Mouse (Mus musculus): ENCODE measurements around the gene Fbxl5. TPM values are rescaled to one million over a fixed set of nuclear protein-coding genes. Genes with fewer than 3 reads are reported as not detected.

Gene Fbxl5
- polyA plus RNA-seq, 1 experiment from 2014 or later: 61.0 TPM

DNA sequence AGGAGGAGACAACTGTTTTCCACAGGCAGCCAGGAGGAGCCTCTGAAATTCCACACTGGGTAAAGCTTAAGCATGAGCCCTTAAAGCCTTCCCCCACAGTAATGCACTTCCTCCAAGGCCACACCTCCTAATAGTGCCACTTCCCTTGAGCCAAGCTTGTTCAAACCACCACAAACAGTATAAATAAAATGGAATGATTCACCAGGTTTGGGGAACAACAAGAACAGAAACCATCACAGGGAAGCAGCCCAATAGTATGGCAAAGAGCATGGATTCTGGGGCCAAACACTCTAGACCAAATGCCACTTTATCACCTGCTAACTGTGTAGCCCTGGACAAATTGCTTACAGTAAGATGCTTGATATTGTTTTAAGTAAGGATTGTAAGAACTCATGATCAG is 26.1 kb upstream of the Fbxl5 start:
- Histone ChIP-seq H3K9ac (ENCODE audit: low read depth, low read length) (no peak overlapping the region), H3K27me3 (ENCODE audit: insufficient read depth, low read length) (no peaks in the 10 kb centered on the region), H3K4me3 (replicated peaks; ENCODE audit: low read depth, low read length) (no peak overlapping the region), H3K9me3 (replicated peaks; ENCODE audit: low read length) (no peaks in the 10 kb centered on the region), H3K4me2 (ENCODE audit: low read length) (no peak overlapping the region), H3K4me1 (replicated peaks; ENCODE audit: insufficient read depth, low read length) (no peaks in the 10 kb centered on the region), H3K36me3 (ENCODE audit: insufficient read depth, low read length) (no peaks in the 10 kb centered on the region), H3K27ac (no peak overlapping the region)
- ATAC-seq (replicated peaks; ENCODE audit: low FRiP score, low read depth) (no peak), DNase-seq (ENCODE audit: low spot score) (no peak)
- no peak for TF ChIP-seq CTCF (IDR thresholded peaks at IDR 0.05; ENCODE audit: low read depth)

- 28% methylated on average over 2 of the region's 2 CpGs for WGBS
- no peaks in the 10 kb centered on the region for H3K4me1 ChIP-seq (replicated peaks; ENCODE audit: insufficient read depth, low read length)
- H3K36me3 ChIP-seq (ENCODE audit: insufficient read depth, low read length): no peaks in the 10 kb centered on the region
- no peak overlapping the region for H3K9ac ChIP-seq (ENCODE audit: low read depth, low read length)
- H3K4me2 ChIP-seq (ENCODE audit: low read length): no peak overlapping the region
- TF ChIP-seq CTCF (IDR thresholded peaks at IDR 0.05; ENCODE audit: low read depth): no peak
- 0 out of 2 replicates have a peak, but pooled peaks have one; percentile 33 for ATAC-seq (replicated peaks; ENCODE audit: low FRiP score, low read depth)
- H3K4me3 ChIP-seq (replicated peaks; ENCODE audit: low read depth, low read length): no peak overlapping the region
- H3K27ac ChIP-seq: no peak overlapping the region
- peak; percentile 58 for DNase-seq (ENCODE audit: low spot score)
- H3K9me3 ChIP-seq (replicated peaks; ENCODE audit: low read length): no peaks in the 10 kb centered on the region
- no peaks in the 10 kb centered on the region for H3K27me3 ChIP-seq (ENCODE audit: insufficient read depth, low read length)
Measured at GRCm38 (mm10) chr5:43846227-43846626, 24.8 kb upstream of the Fbxl5 start.

GRCm38 (mm10) chr5:43845646-43846045 is 24.2 kb upstream of the Fbxl5 start:
- 57% methylated on average over 1 of the region's 1 CpGs for WGBS
- H3K27ac ChIP-seq: no peak overlapping the region
- no peak overlapping the region for H3K4me2 ChIP-seq (ENCODE audit: low read length)
- H3K9ac ChIP-seq (ENCODE audit: low read depth, low read length): no peak overlapping the region
- H3K36me3 ChIP-seq (ENCODE audit: insufficient read depth, low read length): no peaks in the 10 kb centered on the region
- no peaks in the 10 kb centered on the region for H3K27me3 ChIP-seq (ENCODE audit: insufficient read depth, low read length)
- H3K4me1 ChIP-seq (replicated peaks; ENCODE audit: insufficient read depth, low read length): no peaks in the 10 kb centered on the region
- DNase-seq (ENCODE audit: low spot score): no peak
- H3K9me3 ChIP-seq (replicated peaks; ENCODE audit: low read length): no peaks in the 10 kb centered on the region
- no peak overlapping the region for H3K4me3 ChIP-seq (replicated peaks; ENCODE audit: low read depth, low read length)
- no peak for ATAC-seq (replicated peaks; ENCODE audit: low FRiP score, low read depth)
- no peak for TF ChIP-seq CTCF (IDR thresholded peaks at IDR 0.05; ENCODE audit: low read depth)

- H3K9ac ChIP-seq (ENCODE audit: low read depth, low read length): no peak overlapping the region
- no peak for TF ChIP-seq CTCF (IDR thresholded peaks at IDR 0.05; ENCODE audit: low read depth)
- ATAC-seq (replicated peaks; ENCODE audit: low FRiP score, low read depth): no peak
Measured at GRCm38 (mm10) chr5:43845083-43845482, 23.6 kb upstream of the Fbxl5 start.

GRCm38 (mm10) chr5:43842576-43843155 is 21.2 kb upstream of the Fbxl5 start:
- no peak for DNase-seq (ENCODE audit: low spot score)
- no peak overlapping the region for H3K27ac ChIP-seq
- no peaks in the 10 kb centered on the region for H3K27me3 ChIP-seq (ENCODE audit: insufficient read depth, low read length)
- no peak for TF ChIP-seq CTCF (IDR thresholded peaks at IDR 0.05; ENCODE audit: low read depth)
- no peak overlapping the region for H3K9ac ChIP-seq (ENCODE audit: low read depth, low read length)
- no peaks in the 10 kb centered on the region for H3K36me3 ChIP-seq (ENCODE audit: insufficient read depth, low read length)
- no peak for ATAC-seq (replicated peaks; ENCODE audit: low FRiP score, low read depth)
- no peak overlapping the region for H3K4me2 ChIP-seq (ENCODE audit: low read length)
- 63% methylated on average over 3 of the region's 3 CpGs for WGBS
- no peaks in the 10 kb centered on the region for H3K4me1 ChIP-seq (replicated peaks; ENCODE audit: insufficient read depth, low read length)
- H3K4me3 ChIP-seq (replicated peaks; ENCODE audit: low read depth, low read length): no peak overlapping the region
- no peaks in the 10 kb centered on the region for H3K9me3 ChIP-seq (replicated peaks; ENCODE audit: low read length)

More at GRCm38 (mm10) chr5:43845083-43845482, 23.6 kb upstream of the Fbxl5 start:
- no peak overlapping the region for H3K4me3 ChIP-seq (replicated peaks; ENCODE audit: low read depth, low read length)
- H3K4me2 ChIP-seq (ENCODE audit: low read length): no peak overlapping the region
- WGBS: 80% methylated on average over 5 of the region's 5 CpGs
- H3K27ac ChIP-seq: no peak overlapping the region
- H3K27me3 ChIP-seq (ENCODE audit: insufficient read depth, low read length): no peaks in the 10 kb centered on the region
- H3K4me1 ChIP-seq (replicated peaks; ENCODE audit: insufficient read depth, low read length): no peaks in the 10 kb centered on the region
- no peaks in the 10 kb centered on the region for H3K9me3 ChIP-seq (replicated peaks; ENCODE audit: low read length)
- H3K36me3 ChIP-seq (ENCODE audit: insufficient read depth, low read length): no peaks in the 10 kb centered on the region
- no peak for DNase-seq (ENCODE audit: low spot score)

DNA sequence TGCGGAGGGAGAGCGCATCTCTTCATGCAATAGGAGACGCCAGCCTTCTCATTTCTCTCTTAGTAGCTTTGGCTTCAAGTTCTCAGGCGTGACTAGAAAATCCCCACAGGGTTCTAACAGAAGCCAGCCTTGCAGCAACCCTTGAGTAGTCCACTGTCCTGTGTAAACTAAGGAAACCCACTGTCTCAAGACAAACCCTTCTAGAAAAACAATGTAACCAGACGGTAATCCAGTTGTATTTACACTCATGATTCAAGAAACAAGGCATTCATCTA is 20.5 kb upstream of the Fbxl5 start:
- WGBS: 74% methylated on average over 5 of the region's 5 CpGs
- Histone ChIP-seq H3K36me3 (ENCODE audit: insufficient read depth, low read length) (no peaks in the 10 kb centered on the region), H3K4me3 (replicated peaks; ENCODE audit: low read depth, low read length) (no peak overlapping the region), H3K9me3 (replicated peaks; ENCODE audit: low read length) (no peaks in the 10 kb centered on the region), H3K27ac (no peak overlapping the region), H3K27me3 (ENCODE audit: insufficient read depth, low read length) (no peaks in the 10 kb centered on the region), H3K4me1 (replicated peaks; ENCODE audit: insufficient read depth, low read length) (no peaks in the 10 kb centered on the region), H3K9ac (ENCODE audit: low read depth, low read length) (no peak overlapping the region), H3K4me2 (ENCODE audit: low read length) (peak overlapping the region; percentile 14)
- no peak for TF ChIP-seq CTCF (IDR thresholded peaks at IDR 0.05; ENCODE audit: low read depth)
- ATAC-seq (replicated peaks; ENCODE audit: low FRiP score, low read depth) (no peak), DNase-seq (ENCODE audit: low spot score) (no peak)

All from kidney, postnatal 0 days (tissue).